Mouse (Mus musculus) adipocyte (in vitro differentiated cells): Measurements from ENCODE around the gene Ccdc28a.

Experiments used
- DNase-seq: peaks from one replicate; pipeline ENCODE4 v3.0.0-alpha.2; 2016; ENCODE audit warnings: low spot score

The Ccdc28a gene

GRCm38 (mm10) chr10:18234560-18235401 is at the start of gene Ccdc28a:
Ccdc28a (minus strand) TSS chr10:18234998.
- peak; percentile 94 for DNase-seq

DNA sequence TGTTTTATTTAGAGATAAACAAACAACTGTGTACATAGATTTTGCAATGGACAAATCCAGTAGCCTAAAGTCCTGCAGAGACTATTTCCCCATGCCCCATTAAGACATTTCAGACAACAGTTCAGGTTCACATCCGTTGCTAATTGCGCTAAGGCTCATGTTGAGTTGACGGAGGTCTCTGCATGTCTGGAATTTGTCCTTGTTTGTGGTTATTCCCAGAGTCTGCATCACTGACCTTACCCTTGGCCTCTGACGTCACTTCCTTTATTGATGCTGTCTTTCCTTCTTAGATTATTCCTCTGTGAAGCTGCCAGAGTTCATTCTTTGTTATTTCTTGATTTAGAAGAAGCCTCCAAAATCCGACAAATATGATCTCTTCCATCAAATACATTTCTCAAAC is 49.2 kb upstream of the Ccdc28a start:
- DNase-seq, result no peak

- DNase-seq, result no peak
Measured at GRCm38 (mm10) chr10:18276090-18276734, 41.4 kb upstream of the Ccdc28a start.

- no peak for DNase-seq
Measured at GRCm38 (mm10) chr10:18251345-18251744, 16.5 kb upstream of the Ccdc28a start.

DNA sequence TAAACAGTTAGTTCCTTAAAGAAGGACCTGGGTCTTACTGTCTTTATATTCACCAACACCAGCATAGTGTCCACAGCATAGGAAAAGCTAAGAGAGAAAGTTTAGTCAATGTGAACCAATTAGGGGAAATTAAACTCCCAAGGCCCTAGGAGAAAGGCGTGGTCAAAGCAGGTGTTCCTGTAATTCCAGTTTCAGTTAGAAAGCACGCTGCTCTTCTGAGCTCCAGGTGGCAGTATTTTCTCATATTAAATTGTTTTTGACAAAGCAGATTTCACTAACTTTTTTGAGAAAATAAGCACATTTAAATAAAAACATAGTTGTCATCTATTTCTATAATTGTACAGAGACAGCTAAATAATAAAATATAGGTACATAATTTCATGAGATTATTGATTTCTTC is 8.8 kb upstream of the Ccdc28a start:
- DNase-seq, result peak; percentile 10

DNA sequence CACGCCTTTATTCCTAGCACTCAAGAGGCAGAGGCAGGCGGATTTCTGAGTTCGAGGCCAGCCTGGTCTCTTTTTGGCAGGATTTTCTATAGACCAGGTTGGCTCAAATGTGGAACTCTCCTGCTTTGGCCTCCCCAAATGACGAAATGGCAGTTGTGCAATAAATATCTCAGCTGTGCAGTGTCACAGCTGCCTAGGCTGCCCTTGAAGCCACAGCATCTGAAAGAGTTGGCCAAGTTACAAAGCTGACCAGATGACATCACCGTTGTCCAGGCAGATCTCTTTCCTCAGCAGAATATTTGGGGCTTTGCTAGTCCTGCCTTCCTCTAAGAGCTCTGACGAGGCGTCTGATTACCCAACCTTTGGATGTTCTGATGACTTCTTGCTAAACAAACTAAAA is 2.4 kb upstream of the Ccdc28a start:
- DNase-seq, result peak; percentile 10

- no peak for DNase-seq
Measured at GRCm38 (mm10) chr10:18236328-18236927, 1.6 kb upstream of the Ccdc28a start.

DNA sequence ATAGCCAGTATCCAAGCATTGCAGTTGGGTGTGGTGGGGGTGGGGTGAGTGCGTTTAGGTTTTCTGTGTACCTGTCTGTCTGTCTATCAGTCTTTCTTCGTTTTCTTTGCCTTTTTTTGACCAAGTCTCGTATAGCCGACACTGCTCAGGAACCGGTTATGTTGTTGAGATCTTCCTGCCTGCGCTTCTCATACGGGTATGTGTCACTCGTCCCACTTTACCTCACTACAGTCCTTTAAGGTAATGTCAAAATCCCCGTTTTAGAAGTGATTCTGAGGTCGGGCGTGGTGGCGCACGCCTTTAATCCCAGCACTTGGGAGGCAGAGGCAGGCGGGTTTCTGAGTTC is 577 bp upstream of the Ccdc28a start:
- DNase-seq, result no peak

- DNase-seq, result peak; percentile 13
Measured at GRCm38 (mm10) chr10:18233891-18234290, 907 bp downstream of the Ccdc28a start.

- DNase-seq, result no peak
Measured at GRCm38 (mm10) chr10:18224386-18224785, 10.4 kb downstream of the Ccdc28a start.

DNA sequence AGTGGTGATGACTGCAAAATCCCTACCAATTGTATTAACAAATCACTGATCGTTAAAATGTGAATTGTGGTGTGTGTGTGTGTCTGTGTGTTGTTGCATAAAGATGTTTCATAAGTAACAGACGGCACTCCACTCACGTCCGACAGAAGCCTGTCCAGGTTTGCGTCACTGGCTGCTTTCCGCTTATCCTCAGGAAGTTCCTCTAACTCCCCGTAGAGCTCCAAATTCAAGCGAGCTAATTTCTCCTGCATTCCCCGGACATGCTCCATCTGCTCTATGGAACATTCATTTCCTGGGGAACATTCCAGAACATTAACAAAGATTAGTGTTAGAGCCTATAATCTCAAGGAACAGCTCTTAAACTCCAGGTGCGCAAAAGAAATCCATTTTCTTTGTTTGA is 15.4 kb downstream of the Ccdc28a start:
- DNase-seq, result no peak

GRCm38 (mm10) chr10:18214124-18214523 is 20.7 kb downstream of the Ccdc28a start:
- no peak for DNase-seq

DNA sequence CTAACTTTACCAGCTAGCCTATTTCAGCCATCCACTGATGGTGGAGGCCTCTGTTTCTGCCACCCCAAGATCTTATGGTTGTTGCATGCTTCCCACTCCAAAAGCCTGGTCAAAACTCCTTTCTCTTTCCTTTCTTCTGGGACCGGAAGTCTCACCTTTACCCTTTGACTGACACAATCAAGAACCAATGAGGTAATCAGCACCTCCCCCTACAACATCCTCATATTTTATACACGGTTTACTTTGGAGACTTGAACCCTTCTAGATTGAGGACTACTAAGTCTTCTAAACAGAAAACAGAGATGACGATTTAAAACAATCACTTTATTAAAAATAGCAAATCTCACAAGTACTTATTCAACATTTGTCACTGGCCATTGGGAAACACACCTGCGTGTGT is 21.4 kb downstream of the Ccdc28a start:
- DNase-seq, result no peak

GRCm38 (mm10) chr10:18210726-18211125 is 24.1 kb downstream of the Ccdc28a start, which contains the start of gene Ect2l:
Ect2l (minus strand) TSS chr10:18210890.
- no peak for DNase-seq

DNA sequence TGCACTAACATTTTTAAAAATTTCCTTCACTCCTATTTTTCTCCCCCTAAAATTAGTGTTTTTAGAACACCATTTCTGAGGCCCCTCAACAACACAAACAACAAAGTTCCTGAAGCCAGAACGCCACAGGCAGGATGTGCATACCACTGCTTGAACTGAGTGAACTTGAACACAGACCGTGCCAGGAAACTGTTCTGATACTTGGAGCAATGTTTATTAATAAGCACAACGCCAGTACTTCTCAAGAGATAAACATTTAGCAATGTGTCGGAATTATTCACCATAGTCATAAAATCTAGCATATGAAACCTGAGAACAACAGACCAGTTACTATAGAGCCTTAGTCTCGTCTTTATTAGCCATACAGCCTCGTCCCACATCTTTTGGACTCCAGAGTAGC is 24.7 kb downstream of the Ccdc28a start:
- DNase-seq, result no peak

- DNase-seq, result no peak
Measured at GRCm38 (mm10) chr10:18204067-18204466, 30.7 kb downstream of the Ccdc28a start.

GRCm38 (mm10) chr10:18202401-18202800 is 32.4 kb downstream of the Ccdc28a start:
- no peak for DNase-seq

- DNase-seq, result no peak
Measured at GRCm38 (mm10) chr10:18200656-18201055, 34.1 kb downstream of the Ccdc28a start.

DNA sequence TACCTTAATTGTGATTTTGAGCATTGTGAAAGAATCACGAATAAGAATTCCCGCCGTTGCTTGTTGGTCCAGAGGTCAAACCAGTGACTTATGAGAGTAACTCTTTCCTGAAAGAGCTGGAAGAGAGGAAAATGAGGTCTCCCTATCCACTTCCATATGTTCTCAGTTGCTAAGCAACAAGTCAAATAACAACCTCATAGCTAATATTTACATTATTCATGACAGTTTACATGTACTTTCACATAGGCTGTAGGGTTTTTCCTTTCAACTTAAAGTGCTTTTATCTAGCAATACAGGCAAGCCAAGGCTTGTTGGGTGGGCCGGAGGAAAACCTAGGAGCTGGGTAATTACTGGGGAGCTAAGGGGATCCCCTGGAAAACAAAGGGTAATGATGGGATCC is 34.9 kb downstream of the Ccdc28a start:
- no peak for DNase-seq

GRCm38 (mm10) chr10:18198286-18199015 is 36.3 kb downstream of the Ccdc28a start:
- no peak for DNase-seq

GRCm38 (mm10) chr10:18197206-18197979 is 37.4 kb downstream of the Ccdc28a start:
- DNase-seq, result peak; percentile 88

DNA sequence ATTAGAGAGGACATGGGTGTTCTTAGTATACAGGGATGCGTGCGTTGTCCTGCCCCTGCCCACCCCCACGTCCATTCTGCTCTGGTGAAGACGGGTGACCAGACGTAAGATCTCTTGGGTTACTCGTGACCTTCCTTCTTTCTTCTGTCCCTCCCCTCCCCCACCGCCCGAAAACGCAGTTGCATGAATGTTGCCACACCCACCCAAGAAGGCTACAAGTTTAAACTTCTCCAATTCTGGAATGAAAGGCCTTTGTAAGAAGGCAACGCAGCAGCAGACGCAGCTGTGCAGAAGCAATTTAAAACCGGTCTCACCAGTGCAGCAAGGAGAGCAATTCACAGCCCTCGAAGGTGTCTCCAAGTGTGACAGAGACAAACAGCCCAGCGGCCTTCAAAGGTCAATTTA is 40.1 kb downstream of the Ccdc28a start:
- DNase-seq, result no peak
